Mouse (Mus musculus): ENCODE results near the gene Dlgap4.

Gene Dlgap4

GRCm38 (mm10) chr2:156774738-156775454, 161.4 kb downstream of the Dlgap4 start, which contains the start of gene Myl9:
Gene Myl9 (plus strand): TSS chr2:156775420.
- Histone ChIP-seq H3K27me3 (ENCODE audit: insufficient read depth, low read length) (peaks cover 37% of the 10 kb centered on the region), H3K4me3 (replicated peaks; ENCODE audit: low read length) (peak within 1 kb of the TSS; percentile 68), H3K4me1 (replicated peaks; ENCODE audit: low read depth, low read length) (peaks cover 53% of the 10 kb centered on the region), H3K9me3 (ENCODE audit: low read length) (no peaks in the 10 kb centered on the region), H3K36me3 (ENCODE audit: insufficient read depth, low read length) (no peaks in the 10 kb centered on the region)
- no peak for TF ChIP-seq NANOG (IDR thresholded peaks at IDR 0.05; ENCODE audit: borderline replicate concordance, low read length)
- TF ChIP-seq CTCF (conservative IDR thresholded peaks at IDR 0.05; ENCODE audit: low read length) = no peak
- TF ChIP-seq POU5F1 (IDR thresholded peaks at IDR 0.05; ENCODE audit: borderline replicate concordance, low read length) = no peak

DNA sequence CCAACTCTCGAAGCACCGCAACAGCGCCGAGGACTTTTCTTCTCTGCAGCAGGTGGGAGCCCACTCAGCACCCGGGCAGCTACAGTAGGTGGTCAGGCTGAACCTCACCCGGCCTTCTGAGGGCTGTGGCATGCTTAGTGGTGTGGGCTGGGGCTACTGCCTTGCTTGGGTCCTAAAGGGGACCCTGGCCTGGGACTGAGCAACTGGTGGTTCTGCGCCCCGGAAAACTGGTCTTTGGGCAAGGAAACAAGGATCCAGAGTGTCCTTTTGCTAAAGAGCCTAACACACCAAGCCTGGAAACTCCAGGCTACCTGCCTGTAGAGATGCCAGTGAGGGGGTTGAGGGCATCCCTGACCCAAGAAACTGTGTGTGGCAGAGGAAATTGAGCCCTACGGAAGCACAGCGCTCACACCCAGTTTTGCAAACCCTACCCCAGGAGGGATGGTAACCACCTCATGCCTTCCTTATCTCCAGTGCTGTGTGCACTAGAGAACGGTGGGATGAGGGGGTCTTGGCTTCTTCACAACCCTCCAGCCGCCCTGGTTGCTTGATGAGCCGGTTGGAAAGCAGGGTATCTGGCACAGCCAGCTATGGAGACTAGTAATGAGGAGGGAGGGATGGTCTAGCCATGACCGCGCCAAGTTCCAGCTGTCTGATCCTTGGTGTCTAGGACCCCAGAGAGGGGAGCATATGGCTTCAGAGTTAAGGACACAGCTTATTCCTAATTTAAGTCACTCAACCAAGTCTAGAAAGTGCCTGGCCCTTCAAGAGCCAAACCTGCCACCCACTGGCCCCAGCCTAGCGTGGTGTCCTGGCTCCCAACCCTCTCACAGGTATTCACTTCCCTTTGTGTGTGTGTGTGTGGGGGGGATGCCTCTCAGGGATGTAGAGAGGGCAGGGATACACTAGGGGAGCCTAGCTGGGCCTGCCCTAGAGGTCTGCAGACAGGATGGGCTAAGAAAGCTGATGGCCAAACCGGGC, 162.2 kb downstream of the Dlgap4 start:
- Histone ChIP-seq H3K9me3 (ENCODE audit: low read length) (no peaks in the 10 kb centered on the region), H3K4me1 (replicated peaks; ENCODE audit: low read depth, low read length) (peaks cover 60% of the 10 kb centered on the region), H3K36me3 (ENCODE audit: insufficient read depth, low read length) (no peaks in the 10 kb centered on the region), H3K4me3 (replicated peaks; ENCODE audit: low read length) (peak overlapping the region; percentile 68), H3K27me3 (ENCODE audit: insufficient read depth, low read length) (peaks cover 37% of the 10 kb centered on the region)
- no peak for TF ChIP-seq NANOG (IDR thresholded peaks at IDR 0.05; ENCODE audit: borderline replicate concordance, low read length)

- no peak for TF ChIP-seq CTCF (conservative IDR thresholded peaks at IDR 0.05; ENCODE audit: low read length)
- TF ChIP-seq POU5F1 (IDR thresholded peaks at IDR 0.05; ENCODE audit: borderline replicate concordance, low read length) = no peak
- no peak for TF ChIP-seq NANOG (IDR thresholded peaks at IDR 0.05; ENCODE audit: borderline replicate concordance, low read length)
- no peaks in the 10 kb centered on the region for H3K9me3 ChIP-seq (ENCODE audit: low read length)
- peaks cover 72% of the 10 kb centered on the region for H3K4me1 ChIP-seq (replicated peaks; ENCODE audit: low read depth, low read length)
- H3K36me3 ChIP-seq (ENCODE audit: insufficient read depth, low read length) = no peaks in the 10 kb centered on the region
- H3K4me3 ChIP-seq (replicated peaks; ENCODE audit: low read length) = no peak overlapping the region
- peaks cover 37% of the 10 kb centered on the region for H3K27me3 ChIP-seq (ENCODE audit: insufficient read depth, low read length)
Observed at GRCm38 (mm10) chr2:156776907-156777306, 163.4 kb downstream of the Dlgap4 start.

- H3K9me3 ChIP-seq (ENCODE audit: low read length) = no peaks in the 10 kb centered on the region
- H3K27me3 ChIP-seq (ENCODE audit: insufficient read depth, low read length) = peaks cover 37% of the 10 kb centered on the region
- H3K4me3 ChIP-seq (replicated peaks; ENCODE audit: low read length) = no peak overlapping the region
- H3K4me1 ChIP-seq (replicated peaks; ENCODE audit: low read depth, low read length) = peaks cover 77% of the 10 kb centered on the region
- H3K36me3 ChIP-seq (ENCODE audit: insufficient read depth, low read length) = no peaks in the 10 kb centered on the region
- TF ChIP-seq CTCF (conservative IDR thresholded peaks at IDR 0.05; ENCODE audit: low read length) (no peak), NANOG (IDR thresholded peaks at IDR 0.05; ENCODE audit: borderline replicate concordance, low read length) (no peak)
Observed at GRCm38 (mm10) chr2:156777326-156778004, 164.0 kb downstream of the Dlgap4 start.

DNA sequence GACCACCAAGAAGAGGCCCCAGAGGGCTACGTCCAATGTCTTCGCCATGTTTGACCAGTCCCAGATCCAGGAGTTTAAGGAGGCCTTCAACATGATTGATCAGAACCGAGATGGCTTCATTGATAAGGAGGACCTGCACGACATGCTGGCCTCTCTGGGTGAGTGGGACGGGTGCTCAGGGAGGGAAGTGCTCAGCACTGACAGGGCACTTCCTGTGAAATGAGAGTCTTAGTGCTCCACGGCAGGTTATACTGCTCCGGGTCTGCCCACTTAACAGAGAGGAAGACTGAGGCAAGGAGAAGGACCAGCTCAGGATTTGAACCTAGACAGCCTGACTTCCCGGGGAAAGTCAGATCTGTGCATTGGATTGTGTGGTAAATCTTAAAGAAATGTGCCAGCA, 165.1 kb downstream of the Dlgap4 start:
- Histone ChIP-seq H3K4me1 (replicated peaks; ENCODE audit: low read depth, low read length) (peaks cover 80% of the 10 kb centered on the region), H3K36me3 (ENCODE audit: insufficient read depth, low read length) (no peaks in the 10 kb centered on the region), H3K4me3 (replicated peaks; ENCODE audit: low read length) (no peak overlapping the region), H3K9me3 (ENCODE audit: low read length) (no peaks in the 10 kb centered on the region), H3K27me3 (ENCODE audit: insufficient read depth, low read length) (peaks cover 37% of the 10 kb centered on the region)
- TF ChIP-seq CTCF (conservative IDR thresholded peaks at IDR 0.05; ENCODE audit: low read length) = no peak
- no peak for TF ChIP-seq NANOG (IDR thresholded peaks at IDR 0.05; ENCODE audit: borderline replicate concordance, low read length)

DNA sequence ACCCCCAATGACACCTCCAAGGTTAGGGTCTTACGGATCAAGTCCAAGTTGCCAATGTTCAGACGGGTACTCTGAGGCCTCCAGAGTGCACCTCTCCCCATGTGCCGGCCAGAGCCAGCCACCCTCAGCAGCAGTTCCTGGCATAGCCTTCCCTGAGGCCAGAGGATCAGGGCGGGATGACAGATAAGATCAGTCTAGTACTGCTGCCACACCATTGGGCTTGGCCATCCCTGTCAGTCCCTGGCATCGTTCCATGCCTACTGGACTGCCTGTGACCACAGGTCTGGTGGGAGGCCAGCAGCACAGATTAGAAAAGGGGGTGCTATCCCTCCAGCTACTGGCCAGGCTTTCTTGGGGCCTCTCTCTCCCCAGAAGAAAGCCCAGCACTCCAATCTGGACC, 165.5 kb downstream of the Dlgap4 start:
- Histone ChIP-seq H3K4me3 (replicated peaks; ENCODE audit: low read length) (no peak overlapping the region), H3K27me3 (ENCODE audit: insufficient read depth, low read length) (peaks cover 36% of the 10 kb centered on the region), H3K36me3 (ENCODE audit: insufficient read depth, low read length) (no peaks in the 10 kb centered on the region), H3K4me1 (replicated peaks; ENCODE audit: low read depth, low read length) (peaks cover 76% of the 10 kb centered on the region), H3K9me3 (ENCODE audit: low read length) (no peaks in the 10 kb centered on the region)
- TF ChIP-seq POU5F1 (IDR thresholded peaks at IDR 0.05; ENCODE audit: borderline replicate concordance, low read length) = no peak
- TF ChIP-seq NANOG (IDR thresholded peaks at IDR 0.05; ENCODE audit: borderline replicate concordance, low read length) = no peak
- TF ChIP-seq CTCF (conservative IDR thresholded peaks at IDR 0.05; ENCODE audit: low read length) = no peak

DNA sequence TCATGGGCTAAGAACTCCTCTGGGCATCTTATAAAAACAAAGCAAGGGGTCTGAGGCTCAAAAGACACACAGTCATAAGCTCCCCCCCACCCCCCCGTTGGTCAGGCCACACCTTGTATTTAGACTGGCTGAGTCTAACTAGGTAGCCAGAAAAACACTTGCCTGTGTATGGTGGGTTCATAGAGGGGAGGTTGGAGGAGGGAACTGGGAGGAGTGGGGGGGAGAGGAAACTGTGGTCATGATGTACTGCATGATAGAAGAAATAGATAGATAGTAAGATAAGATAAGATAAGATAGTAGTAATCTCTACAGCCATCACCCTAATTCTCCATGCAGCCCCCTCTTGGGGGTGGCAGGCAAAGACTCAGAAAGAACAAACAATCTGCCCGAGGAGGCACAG, 166.0 kb downstream of the Dlgap4 start:
- H3K27me3 ChIP-seq (ENCODE audit: insufficient read depth, low read length) = peaks cover 32% of the 10 kb centered on the region
- H3K36me3 ChIP-seq (ENCODE audit: insufficient read depth, low read length) = no peaks in the 10 kb centered on the region
- H3K4me3 ChIP-seq (replicated peaks; ENCODE audit: low read length) = no peak overlapping the region
- no peak for TF ChIP-seq NANOG (IDR thresholded peaks at IDR 0.05; ENCODE audit: borderline replicate concordance, low read length)
- TF ChIP-seq CTCF (conservative IDR thresholded peaks at IDR 0.05; ENCODE audit: low read length) = no peak
- TF ChIP-seq POU5F1 (IDR thresholded peaks at IDR 0.05; ENCODE audit: borderline replicate concordance, low read length) = no peak
- H3K4me1 ChIP-seq (replicated peaks; ENCODE audit: low read depth, low read length) = peaks cover 72% of the 10 kb centered on the region
- H3K9me3 ChIP-seq (ENCODE audit: low read length) = no peaks in the 10 kb centered on the region

DNA sequence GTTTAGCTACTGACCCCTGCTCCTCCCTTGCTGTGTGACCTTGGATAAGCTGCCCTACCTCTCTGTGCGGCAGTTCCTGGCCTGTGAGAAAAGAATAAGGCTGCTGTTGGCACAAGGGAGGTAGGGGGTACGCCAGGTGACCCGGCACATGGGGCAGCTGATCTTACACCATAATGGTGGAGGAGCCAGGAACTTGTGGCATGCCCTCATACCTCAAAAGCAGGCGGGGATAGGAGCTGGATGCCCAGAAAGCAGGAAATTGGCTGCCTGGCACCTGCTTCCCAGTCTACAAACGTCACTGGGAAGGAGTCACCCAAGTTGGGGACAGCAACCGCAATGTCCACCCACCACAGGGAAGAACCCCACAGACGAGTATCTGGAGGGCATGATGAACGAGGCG, 166.6 kb downstream of the Dlgap4 start:
- H3K27me3 ChIP-seq (ENCODE audit: insufficient read depth, low read length) = peaks cover 29% of the 10 kb centered on the region
- 0 out of 2 replicates have a peak overlapping the region, but pooled peaks have one; percentile 26 for H3K4me3 ChIP-seq (replicated peaks; ENCODE audit: low read length)
- H3K36me3 ChIP-seq (ENCODE audit: insufficient read depth, low read length) = no peaks in the 10 kb centered on the region
- H3K4me1 ChIP-seq (replicated peaks; ENCODE audit: low read depth, low read length) = peaks cover 66% of the 10 kb centered on the region
- TF ChIP-seq CTCF (conservative IDR thresholded peaks at IDR 0.05; ENCODE audit: low read length) (no peak), POU5F1 (IDR thresholded peaks at IDR 0.05; ENCODE audit: borderline replicate concordance, low read length) (no peak), NANOG (IDR thresholded peaks at IDR 0.05; ENCODE audit: borderline replicate concordance, low read length) (no peak)
- H3K9me3 ChIP-seq (ENCODE audit: low read length) = peaks cover 5% of the 10 kb centered on the region
